Mouse (Mus musculus) adrenal gland, adult (tissue): ENCODE results near the gene Arhgap4.

Experiments used
- DNase-seq, 2 experiments: peaks; one replicate each; pipeline ENCODE4 v3.0.0; 2022 to 2023; ENCODE audit warnings: low spot score in 1 of 2; ENCODE audit not compliant: inconsistent age in 2 of 2

The Arhgap4 gene

GRCm38 (mm10) chrX:73854326-73855086, 67.2 kb downstream of the Arhgap4 start:
- no peak for DNase-seq
